Mouse (Mus musculus) layer of hippocampus, adult 11-12 months (tissue): ENCODE results near the gene Vps13d.
A peak's percentile ranks its signal among the peaks of the same experiment; 100 is the strongest.

Experiments
- DNase-seq: peaks from one replicate; pipeline ENCODE4 v3.0.0; 2022; ENCODE audit warnings: low spot score

Vps13d gene

DNA sequence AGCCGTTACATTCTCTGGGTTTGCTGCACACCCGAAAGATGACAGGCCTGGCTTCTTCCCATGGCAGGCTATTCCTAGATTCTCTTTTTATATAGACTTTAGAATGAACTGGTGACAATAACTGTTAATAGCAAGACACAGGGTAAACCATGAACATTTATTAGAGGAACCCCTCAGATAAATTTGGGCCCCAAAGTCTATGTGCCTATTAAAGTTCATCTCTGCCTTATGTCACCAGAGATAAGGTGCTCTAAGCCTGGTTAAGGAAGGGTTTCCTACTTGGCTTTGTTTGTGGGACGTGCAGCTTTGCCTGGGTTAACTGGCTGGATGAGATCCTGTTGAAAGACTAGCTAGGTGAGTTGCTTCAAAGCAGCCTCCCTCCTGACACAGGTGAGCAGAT lies 159.4 kb downstream of the Vps13d start:
- DNase-seq: no peak

DNA sequence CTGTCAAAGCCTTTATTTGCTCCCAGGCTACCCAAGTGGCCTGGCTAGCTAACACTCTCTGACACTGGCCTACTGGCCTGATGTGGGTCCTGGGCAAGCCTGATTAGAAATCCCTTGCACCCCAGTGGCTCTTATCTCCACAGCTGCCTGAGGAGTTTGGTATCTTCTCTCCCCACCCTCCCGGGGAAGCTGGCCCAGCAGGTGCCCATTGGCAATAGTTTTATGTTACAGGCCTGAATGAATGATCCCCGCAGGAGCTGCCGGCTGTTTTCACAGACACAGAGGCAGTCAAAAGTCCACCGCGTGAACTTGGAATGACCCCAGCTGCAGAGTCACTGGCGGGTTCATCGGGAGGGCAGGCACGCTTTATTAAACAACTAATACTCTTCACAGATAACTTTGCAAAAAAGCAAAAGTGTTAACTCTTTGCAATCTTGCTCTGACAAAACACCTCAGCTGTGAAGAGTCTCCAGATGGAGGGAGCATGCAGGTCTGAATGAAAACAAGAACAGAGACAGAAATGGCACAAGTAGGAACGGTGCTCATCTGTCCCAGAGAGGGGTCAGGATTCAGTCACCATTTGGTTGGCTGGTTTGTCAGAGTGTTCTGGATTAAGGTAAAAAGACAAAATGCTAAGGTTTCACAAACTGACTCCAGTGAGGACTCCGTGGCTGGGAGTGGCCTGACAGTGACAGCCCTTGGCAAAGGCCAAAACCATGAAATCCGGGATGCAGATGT lies 160.1 kb downstream of the Vps13d start:
- no peak for DNase-seq

DNA sequence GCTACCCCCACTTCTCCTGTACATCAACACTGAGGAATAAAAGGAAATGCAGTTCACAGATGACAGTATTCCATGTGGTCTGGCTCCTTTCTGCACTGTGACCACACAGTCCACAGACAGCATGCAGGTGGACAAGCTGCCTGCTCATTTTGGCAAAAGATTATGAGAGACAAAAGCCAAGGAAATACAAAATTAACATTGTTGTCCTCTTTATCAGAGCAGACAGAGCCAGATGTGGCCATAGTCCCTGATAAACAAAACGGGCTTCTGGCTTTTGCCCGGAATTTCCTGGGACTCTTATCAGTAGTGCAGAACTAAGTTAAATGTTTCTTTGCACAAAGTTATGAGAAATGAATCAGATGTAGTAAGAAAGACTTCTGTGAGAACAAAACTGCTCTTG lies 161.4 kb downstream of the Vps13d start:
- DNase-seq: no peak

DNA sequence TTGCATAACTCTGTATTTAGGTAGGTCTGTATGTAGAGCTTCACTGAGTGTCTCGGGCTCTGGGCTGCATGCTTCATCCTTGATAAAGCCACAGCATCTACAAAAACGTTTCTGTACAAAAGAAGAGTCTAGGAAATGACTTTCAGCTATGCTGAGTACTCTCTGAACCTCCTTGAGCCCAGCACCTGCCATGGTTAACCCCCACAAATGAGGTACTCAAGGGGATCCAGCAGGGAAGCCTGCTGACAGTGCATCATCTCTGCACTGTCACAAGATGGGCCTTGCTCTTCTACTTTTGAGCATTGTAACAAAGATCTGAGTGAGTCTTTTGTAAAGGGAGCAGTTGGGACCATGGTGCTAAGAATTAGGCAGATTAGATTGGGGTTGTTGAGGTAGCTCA lies 162.2 kb downstream of the Vps13d start:
- DNase-seq: no peak

DNA sequence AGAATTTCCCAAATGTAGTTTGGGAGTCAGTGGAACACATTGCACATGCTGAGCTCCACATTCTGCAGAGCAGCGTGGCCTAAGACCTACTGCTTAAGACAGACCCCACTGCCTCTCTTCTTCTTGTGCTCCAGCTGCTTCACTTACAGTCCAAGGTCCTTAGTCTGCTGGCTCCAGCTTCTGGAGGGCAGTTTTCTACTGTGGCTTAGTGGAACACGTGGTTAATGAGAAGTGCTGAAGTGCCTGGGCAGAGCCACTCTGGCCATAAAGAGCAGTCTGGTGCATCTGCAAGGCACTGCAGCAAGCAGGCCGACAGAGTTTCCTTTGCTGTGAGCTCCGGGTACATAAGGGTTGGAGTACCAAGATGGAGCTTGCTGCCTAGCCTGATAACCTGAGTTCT lies 163.3 kb downstream of the Vps13d start:
- DNase-seq: no peak

DNA sequence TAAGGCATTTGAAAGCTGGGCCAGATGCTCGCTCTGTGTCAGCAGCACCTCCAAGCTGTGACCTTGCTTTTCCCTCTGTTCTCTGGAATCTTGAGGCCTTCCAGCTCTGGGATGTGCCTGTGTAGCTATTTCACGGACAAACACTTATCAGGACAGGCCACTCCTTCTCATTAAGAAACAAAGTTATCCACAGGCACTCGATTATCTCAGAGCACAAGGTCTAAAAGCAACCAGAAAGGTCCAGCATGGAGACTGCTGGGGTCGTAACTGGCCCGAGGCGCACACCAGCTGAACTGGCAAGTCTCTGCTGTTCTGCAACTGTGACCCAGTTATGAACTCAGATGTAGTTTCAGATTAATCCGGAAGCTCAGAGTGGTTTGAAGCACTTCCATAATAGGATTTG lies 168.4 kb downstream of the Vps13d start:
- DNase-seq: no peak

DNA sequence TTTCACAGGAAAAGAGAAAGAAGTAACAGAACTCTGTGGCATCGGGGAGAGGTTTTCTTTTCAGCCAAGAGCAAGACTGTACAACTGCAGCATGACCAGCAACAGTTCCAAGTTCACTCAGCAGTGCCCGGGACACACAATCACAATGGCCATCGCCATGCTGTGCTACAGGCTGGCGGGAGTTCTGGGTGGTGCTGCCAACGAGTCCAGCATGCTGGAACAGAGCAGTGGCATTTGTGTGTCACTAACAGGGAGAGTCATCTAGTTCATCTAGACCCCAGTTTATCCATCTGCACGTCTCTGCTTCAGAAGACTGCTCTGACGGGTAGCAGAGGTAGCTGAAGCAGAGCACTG lies 169.4 kb downstream of the Vps13d start:
- no peak for DNase-seq

DNA sequence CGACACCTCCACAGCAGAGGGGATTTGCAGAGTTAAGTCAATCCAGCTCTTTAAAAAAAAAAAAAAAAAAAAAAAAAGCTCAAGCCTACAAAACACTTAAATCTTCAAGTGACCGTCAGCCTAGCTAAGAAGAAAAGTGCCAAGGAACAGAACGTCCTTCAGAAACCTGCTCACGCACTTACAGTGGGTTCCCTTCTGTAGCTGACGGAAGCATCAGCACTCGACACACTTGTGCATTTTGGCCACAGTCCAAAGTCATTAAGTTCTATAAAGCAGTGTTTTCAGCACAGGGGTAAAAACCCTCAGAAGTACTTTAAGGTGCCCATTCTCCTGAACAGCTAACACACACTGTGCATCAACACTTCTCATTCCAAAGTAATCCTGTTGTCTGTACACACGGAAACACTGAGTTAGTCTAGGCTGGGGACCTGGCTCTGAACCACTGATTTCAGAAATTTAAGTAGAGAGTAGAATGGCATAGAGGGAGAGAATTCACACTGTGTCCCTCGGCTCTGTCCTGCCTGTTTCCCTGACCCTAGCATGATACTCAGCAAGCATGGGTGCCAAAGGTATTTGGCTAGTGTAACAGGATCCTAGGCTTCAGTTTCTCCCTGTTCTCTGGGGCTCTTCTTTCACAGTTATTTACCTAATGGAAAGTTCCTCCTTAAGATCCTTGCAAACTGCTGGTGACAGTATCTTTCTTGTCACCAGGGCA lies 170.0 kb downstream of the Vps13d start:
- no peak for DNase-seq

DNA sequence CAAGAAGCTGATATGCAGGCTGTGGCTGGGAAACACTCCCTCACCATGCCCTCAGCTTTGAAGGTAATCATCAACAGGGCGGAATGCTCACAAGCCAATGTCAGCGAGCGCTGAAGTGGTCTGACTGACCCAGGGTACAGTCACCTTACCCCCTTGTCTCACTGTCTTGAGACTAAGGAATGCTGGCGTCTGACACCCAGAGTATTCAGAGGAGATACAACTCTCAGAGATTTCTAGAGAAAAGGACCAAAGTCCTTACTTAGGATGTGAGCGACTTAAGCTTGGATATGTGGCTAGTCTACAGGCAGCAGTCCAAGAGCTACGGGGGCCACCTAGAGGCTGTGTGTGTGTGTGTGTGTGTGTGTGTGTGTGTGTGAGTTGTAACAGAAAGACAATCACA lies 170.9 kb downstream of the Vps13d start:
- DNase-seq: no peak

DNA sequence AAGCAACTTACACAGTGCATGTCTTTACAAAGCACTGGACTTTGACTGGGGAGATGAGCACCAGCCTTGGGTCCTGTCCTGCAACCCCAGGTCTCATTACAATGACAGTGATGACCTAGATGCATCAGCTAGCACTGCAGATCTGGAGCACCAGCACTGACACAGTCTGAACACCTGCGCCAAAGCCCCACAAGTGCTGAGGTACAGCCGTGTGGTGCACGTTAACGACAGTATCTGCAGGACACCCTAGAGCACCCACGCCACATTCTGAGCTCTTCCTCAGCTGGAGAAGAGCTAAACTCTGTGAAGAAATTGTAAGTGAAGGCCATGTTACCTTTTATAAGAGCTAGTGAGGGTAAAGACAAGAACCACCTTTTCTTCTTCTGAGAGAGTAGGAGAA lies 172.0 kb downstream of the Vps13d start:
- no peak for DNase-seq

DNA sequence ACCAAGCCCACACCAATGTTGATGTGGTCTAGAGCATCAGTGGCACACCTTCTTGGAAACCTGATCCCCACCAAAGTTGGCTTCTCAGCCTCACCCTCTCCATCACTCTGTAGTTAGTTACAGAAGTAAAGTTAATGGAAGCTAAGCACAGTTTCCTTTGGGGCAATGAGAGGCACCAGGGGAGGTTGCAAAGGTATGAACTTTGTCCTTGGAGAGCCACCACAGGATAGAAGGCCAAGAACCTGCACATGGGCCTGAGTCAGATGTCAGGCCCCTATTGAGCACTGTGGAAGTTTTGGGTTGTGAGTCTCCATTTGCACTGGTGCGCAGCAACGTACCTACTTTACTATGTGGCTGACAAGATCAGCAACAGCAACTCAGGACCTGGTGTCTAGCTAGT lies 172.6 kb downstream of the Vps13d start:
- DNase-seq: no peak

DNA sequence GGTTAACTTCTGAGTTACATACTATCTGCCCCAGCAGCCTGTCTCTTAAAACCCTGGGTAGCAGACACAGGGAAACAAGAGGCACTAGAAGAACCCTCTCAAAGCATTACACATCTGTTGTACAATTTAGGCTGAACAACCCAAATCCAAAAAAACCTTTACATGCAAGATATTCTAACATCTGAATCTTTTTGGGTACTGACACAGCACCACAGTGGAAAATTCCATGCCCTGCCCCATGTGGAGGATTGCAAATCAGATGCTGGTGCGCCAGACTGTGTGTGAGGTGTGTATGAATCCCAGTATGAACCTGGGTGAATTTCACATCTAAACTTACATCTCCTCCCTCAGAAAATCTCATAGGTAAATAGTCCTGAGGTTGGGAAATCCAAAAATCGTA lies 174.4 kb downstream of the Vps13d start:
- no peak for DNase-seq

DNA sequence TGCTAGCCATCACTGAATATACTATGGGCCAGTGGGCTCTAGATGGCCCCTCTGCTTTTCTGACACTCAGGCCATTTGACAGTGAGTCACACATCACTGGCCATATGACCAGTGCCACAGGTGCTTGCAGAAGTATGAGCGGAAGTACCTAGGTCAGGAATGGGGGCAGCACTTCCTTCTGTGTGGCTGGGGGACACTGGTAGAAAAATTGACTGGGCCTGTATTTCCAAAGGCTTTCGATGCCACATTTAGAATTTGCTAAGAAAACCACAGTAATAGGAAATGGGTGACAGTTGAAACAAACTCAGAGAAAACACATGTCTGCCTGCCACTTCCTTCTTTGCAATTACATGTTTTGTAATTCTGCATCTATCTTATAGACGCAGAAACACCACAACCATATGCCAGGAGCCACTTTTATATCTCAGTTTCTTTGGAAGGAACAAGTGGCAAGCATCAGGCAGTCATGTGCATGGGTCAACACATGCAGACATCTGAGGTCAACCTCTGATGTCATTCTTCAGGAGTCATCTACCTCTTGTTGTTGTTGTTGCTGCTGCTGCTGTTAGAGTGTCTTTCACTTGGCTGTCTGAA lies 175.6 kb downstream of the Vps13d start:
- DNase-seq: no peak

DNA sequence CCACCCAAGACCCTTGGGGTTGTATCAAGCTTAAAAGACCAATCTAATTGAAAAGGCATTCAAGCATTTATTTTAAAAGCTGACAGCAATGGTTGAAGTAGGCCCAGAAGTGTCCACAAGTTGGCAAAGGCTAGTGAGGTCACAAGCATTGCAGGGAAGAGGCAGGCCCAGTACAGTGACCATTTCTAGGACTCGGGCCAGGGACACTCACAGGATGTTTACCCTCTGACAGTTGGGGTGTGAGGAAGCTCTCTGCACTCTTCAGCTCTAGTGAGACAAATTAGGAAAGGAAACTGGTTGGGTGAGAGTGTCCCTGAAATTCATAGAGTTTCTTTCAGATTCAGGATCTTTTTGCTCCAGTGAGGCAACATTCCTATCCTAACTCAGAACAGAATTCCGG lies 177.1 kb downstream of the Vps13d start:
- peak; percentile 28 for DNase-seq

DNA sequence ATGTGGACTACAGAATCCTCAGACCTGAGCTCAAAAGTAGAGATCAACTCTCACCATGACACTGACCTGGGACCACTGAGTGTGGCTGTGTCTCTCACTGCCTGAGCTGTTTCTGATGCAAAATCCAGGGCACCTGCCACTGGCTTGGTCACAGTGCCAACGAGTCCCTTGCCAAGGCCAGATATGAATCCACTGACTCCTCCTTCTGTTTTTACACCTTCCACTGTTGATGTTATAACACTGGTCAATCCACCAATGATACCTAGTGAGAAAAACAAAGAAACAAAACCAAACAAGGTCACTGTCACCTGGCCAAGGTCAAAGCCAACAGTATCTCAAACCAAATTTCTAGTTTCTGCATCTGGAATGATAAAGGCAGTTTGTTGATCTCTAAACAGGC lies 178.1 kb downstream of the Vps13d start:
- no peak for DNase-seq

DNA sequence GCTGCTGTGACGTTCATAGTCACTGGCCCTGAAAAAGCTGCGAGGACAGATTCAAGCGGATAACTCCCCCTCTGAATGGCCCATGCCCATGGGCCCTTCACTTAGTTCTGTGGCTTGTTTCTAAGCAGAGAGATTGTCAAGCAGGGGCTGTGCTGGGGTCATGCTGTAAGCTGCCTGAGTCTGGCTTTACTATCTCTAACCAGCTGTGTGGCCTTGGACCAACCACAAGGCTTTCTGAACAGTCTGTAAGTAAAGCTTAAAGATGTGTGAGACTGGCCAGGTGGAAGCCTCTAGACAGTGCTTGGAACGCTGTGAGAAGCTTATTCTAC lies 180.2 kb downstream of the Vps13d start:
- no peak for DNase-seq

DNA sequence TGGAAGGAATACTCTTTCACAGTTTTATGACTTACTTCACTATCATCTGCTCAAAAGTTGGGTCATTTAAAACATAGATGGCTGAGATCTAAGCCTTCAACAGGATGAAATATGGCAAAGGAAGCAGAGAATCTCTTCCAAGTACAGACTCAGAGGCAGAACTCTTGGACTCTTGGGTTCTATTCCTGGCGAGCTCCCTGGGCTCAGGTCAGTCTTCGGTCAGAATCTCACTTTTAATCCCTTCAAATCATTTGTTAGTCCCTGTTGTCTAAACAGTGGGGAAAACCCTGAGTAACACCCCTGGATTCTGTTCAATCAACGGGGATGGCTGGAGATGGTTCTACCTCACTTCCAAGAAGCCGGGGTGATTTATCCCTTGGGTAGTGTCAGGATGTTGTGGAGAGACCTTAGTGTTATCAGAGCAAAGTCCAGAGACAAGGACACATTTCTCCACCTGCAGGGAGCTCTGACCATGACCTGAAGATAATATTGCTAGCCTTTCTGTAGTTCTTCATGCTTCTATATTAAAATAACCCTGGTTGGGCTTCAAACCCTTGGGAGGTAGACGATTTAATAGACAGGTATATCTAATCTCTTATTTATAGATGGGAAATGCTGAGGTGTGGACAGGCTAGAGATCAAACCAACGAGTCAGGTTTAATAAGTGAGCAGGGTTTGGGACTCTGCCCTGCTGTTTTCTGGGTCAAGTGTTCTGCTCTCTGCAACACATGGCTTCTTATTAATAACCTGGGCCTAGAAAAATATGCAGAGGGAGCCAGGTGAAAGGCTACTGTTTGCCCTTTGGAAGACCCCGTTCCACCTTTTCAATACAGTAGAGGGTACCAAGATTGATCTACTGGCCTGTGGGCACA lies 180.8 kb downstream of the Vps13d start:
- no peak for DNase-seq

DNA sequence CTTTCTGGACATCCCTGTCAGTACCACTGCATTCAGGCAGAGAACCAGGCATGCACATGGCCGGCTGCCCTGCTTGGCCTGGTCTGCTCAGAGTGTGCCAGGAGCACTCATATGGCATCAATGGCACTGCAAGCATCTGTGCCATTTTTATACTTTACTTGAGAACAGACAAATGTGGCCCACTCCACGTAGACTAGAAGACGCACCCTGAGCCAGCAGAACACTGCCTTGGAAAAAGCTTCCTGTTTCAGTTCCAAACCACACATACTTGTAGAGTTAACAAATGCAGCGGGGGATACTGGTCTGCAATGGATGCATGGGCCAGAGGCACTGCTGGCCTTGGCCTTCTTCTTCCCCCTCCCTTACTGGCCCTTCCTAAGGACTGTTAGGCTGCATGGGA lies 181.6 kb downstream of the Vps13d start:
- no peak for DNase-seq

DNA sequence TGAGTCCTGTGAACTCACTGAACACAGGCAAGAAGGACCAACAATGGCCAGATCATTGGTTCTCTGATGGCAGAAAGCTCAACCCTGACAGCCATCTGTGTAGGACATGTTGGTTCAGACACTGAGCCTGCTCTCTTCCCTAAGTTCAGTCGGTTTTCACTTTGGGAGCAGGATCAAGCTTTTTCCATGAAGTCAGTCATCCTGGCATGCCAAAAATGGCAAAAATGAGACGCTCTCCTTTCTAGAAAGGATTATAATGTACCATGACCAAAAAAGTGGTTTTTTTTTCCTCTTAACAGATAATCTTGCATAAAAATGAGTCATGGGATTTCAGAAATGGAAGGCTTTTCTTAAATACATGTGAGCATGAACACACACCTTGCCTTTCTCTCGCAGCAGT lies 183.6 kb downstream of the Vps13d start:
- DNase-seq: no peak

DNA sequence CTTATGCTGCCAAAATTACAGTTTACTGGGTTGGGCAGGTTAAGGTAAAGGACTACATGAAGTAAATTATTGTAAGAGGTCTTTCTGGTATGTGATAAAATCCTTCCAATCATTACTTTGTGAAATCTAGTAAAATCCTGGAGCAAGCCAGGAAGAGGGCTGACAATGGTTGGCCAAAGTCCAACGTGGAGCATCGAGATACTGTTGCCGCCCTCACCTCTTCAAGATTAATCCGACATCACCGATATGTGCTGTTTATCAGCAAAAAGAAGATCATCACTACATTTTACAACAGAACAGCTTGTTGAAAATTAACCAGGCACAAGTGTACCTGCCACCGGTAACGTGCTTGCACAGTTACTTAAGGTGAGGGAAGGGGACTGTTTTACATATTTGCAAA lies 184.9 kb downstream of the Vps13d start:
- DNase-seq: no peak

DNA sequence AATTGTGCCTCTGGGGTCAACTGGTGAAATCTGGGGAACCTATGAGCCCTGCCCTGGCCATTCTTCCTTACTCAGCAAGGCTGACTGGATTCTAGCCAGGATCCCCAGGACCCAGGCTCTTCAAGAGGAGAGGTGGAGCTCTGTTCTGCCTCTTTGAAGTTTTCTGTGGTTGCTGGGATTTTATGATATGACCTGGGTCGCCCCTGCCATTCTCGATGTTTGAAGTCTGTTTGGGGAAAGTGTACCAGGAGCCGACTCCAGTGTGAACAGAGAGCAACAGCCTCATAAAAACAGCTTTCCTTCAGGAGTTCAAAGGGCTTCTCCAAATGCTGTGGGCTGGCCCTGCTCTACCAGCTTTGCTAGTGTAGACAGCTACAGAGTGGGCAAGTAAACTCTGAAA lies 185.4 kb downstream of the Vps13d start:
- DNase-seq: no peak

DNA sequence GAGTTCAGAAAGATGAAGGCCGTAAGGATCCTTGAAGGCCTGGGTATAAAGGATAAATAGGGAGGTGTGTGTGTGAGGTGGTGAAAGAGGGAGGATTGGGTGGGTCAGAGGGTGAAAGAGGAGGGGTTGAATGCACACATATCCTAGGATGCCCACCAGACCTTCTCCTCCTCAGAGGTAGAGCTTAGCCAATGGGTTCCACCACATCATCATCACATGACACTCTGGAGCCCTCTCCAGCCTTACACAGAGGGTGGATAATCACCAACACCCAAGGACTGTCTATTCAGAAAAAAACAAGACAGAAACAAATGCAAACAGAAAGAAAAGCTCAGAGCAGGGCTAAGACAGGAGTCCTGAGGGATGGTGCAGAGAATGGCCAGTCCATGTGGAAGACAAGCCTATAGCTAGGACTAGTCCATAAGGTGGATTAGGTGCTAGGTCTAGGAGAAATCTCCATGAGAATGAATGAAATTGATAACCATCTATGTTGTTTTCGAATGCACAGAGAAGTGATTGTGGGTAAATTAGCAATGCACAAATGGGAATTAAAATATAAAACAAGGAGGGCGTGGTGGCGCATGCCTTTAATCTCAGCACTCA lies 188.8 kb downstream of the Vps13d start:
- DNase-seq: no peak
